Mouse (Mus musculus) embryonic fibroblast, embryonic 13.5 days (primary cell): ENCODE results near the gene Snupn.

ENCODE experiments used
- CTCF ChIP-seq: IDR thresholded peaks from 2 replicates; pipeline ENCODE4 v1.5.1; 2011; ENCODE audit warnings: mild to moderate bottlenecking, control low read depth, low read length, moderate library complexity, borderline replicate concordance; ENCODE audit not compliant: insufficient read depth
- POLR2A ChIP-seq: IDR thresholded peaks from 2 replicates; pipeline ENCODE4 v1.6.1; 2011; ENCODE audit warnings: low read depth, mild to moderate bottlenecking, control low read depth, low read length, moderate library complexity

DNA sequence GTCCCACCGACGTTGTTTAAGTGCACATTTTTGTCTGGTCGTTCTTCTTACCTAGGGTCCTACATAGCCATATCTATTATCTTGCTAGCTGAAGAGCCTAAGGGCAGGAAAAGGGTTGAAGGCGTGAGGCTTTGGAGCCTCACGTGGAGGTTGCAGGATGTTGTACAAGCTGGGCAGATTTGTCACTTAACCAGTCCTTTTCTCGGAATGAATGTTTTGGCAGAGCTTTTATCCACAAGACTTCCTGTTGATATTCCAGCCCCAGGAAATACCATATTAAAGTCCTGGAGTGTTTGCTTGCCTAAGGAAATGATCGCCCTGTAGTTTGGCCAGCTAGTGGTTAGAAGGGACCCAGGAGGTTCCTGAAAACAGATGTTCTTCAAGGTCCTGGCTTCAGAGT, 12.3 kb upstream of the Snupn start:
- TF ChIP-seq CTCF (no peak), POLR2A (peak; percentile 26; the same call in 1 of the 2 replicates)
